Mouse (Mus musculus): ENCODE data around the gene Ywhah.

The Ywhah gene

DNA sequence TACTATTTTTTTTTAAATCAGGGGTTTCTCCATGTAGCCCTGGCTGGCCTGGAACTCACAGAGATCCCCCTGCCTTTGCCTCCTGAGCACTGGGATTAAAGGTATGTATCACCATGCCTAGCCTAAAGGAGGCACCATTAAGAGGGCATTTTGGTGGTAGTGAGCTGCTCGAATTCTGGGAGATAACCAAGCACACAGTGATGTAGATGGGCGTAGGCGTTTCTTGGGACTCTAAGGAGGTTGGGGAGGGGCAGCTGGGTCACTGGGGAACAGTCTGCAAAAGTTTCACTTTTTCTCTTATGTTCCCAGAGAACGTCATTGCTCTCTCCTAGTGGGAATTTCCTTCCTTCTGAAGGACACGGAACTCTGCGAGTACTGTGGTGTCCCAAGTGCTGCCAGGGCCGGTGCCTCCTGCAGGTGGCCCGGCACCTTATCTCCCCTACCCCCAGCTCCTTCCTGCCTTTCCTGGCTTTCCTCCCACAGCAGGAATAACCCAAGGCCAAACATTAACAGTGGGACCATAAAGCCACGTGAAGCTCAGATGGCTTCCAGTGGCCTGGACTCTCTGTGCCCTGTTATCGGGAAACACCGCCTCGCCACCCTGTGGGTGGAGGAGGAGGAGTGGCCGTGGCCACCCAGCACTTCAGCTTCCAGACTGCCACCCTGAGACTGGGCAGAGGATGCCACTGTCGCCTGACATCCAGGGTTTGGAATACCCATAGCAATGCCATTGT, 34.4 kb downstream of the Ywhah start:
- DNase-seq, result no peak

DNA sequence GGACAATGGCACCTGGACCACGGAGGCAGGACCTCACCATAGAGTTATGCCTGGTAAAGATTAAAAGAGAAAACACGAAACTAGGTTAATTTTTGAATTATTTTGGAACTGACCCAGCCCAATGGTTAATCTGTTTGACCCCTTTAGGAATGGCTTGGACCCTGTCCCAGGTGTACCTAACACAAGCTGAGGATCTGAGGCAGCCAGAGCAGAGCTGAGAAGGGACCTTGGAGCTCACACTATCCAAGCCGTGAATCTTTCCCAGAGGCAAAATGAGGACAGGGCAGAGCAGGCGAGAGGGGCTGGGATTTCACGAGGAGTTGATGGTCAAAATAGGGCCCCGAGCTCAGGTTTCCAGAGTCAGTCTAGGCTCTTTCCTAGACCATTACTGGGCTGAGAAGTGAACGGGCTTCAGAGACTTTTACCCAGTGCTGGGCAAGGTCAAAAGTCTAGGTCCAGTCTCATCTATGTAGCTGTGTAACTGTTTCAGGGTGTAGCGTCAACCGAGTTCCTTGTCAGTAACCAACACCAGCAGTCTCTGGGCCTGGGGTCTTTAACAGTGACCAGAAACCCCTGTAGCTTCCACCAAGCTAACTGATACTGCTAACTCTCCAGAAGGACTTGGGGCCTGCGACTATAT, 37.6 kb downstream of the Ywhah start:
- no peak for DNase-seq

DNA sequence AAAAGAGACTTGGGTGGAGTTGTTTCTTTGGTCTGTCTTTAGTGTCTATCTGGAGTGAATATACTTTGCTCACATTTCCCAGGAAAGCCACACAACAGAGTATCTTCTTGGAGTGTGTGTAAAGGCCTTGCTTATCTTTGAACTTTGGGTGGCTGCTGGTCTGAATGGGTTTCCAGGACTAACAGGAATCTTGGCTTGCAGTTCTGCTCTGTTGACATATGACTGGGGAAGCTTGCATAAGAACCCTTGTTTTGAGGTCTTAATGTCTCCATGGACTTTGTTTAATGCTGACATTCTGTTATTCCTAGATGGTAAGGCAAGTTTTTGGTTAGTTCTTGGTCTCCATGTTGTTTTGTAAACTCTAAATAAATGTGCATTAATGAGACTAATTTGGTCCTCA, 51.5 kb downstream of the Ywhah start:
- DNase-seq, result no peak

DNA sequence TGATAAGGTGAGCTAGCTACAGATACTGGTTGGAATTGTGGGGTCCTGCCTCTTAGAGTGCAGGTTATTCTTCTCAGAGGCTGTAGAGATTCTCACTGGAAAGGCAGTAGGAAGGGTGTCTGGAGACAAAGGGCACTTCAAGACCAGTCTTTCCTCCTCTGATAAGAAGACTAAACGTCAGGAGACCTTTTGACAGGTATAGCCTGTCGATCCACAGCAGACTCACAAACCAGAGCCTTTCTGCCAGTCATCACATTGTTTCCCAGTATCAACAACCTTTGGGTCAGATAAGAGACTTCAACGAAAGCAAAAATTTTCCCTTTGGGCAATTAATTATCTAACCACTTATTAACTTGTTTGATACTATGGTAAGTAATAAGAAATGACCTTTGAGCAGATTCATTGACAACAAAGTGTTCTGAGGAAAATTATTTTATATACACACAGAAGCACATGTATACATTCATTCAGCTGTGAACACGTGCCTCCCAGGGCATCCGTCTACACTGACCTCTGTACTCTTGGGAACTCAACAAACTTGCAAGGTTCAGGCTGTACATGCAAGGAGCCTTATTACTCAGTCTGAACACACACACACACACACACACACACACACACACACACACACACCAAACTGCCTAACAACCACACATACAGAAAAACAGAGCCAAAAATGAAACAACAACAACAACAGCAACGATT, 58.0 kb downstream of the Ywhah start:
- no peak for DNase-seq
